Mouse (Mus musculus) brain, embryonic 14.5 days (tissue): ENCODE results near the gene Map4k3.

Experiments
- CTCF ChIP-seq: fragments of 200-500 bp; IDR thresholded peaks from 2 replicates; pipeline ENCODE4 v1.5.1; 2012; ENCODE audit warnings: inconsistent platforms, mild to moderate bottlenecking, moderate library complexity, borderline replicate concordance; ENCODE audit not compliant: insufficient read depth, insufficient read length; ENCODE audit errors: extremely low read depth
- POLR2A ChIP-seq: fragments of 200-500 bp; IDR thresholded peaks from 2 replicates; pipeline ENCODE4 v1.6.1; 2012; ENCODE audit warnings: mild to moderate bottlenecking, inconsistent platforms, borderline replicate concordance; ENCODE audit not compliant: poor library complexity, insufficient read depth, insufficient read length, severe bottlenecking; ENCODE audit errors: extremely low read depth

DNA sequence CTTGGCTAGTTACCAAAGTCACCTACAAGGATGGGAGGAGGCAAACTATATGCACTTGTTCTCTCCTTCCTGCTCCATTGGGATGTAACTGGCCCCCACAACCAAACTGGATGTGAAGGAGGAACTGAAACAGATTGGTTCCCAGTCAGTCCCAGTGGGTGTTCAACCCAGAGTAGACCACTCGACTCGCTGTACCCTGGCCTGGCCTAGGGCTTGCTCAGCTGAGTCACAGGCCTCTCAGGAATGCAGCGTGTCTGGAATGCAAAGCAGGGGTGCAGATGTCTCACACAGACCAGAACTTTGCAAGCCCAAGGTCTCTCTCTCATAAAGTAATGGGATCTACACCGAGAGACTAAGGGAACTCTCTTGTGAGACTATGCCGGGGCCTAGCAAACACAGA lies 27.8 kb upstream of the Map4k3 start:
- no peak for TF ChIP-seq POLR2A
- no peak for TF ChIP-seq CTCF
